Mouse (Mus musculus): Measurements from ENCODE around the gene Gm9803.

Gm9803 gene
- long read RNA-seq, experiment 1, transcript Gm9803-201 (1 exons, 563 nt), result major isoform, 9 of 10 reads
- long read RNA-seq, experiment 1, partial matches to known transcripts, result 0 of 10 reads
- long read RNA-seq, experiment 1, other reads (novel, unspliced or antisense), result 1 of 10 reads
- long read RNA-seq, experiment 2, transcript Gm9803-201 (1 exons, 563 nt), result major isoform, 21 of 21 reads
- long read RNA-seq, experiment 2, partial matches to known transcripts, result 0 of 21 reads
- long read RNA-seq, experiment 2, other reads (novel, unspliced or antisense), result 0 of 21 reads

GRCm38 (mm10) chr10:43523931-43524330 lies at the start of gene Gm9803:
Gm9803 (plus strand) TSS chr10:43524084.
- intact Hi-C loops (cut with DNase I), result loop anchor here (5.0 kb wide), 1 partner anchor 37 kb away; no protein-coding TSS in a partner anchor

GRCm38 (mm10) chr10:43475376-43475775 lies 48.5 kb upstream of the Gm9803 start:
- intact Hi-C loops (cut with DNase I), result no loop called here

GRCm38 (mm10) chr10:43477459-43477858 lies 46.4 kb upstream of the Gm9803 start:
- intact Hi-C loops (cut with DNase I), result no loop called here

GRCm38 (mm10) chr10:43477865-43478681 lies 45.8 kb upstream of the Gm9803 start:
- intact Hi-C loops (cut with DNase I), result loop anchor here (2.0 kb wide), 1 partner anchor 63 kb away; the partner anchor contains the start of gene 1700021F05Rik

GRCm38 (mm10) chr10:43478751-43479435 lies 45.0 kb upstream of the Gm9803 start, which contains the start of gene Bend3:
Bend3 (plus strand) TSS chr10:43478831.
- intact Hi-C loops (cut with DNase I), result loop anchor here (2.0 kb wide), 1 partner anchor 62 kb away; the partner anchor contains the start of gene 1700021F05Rik

GRCm38 (mm10) chr10:43479436-43480157 lies 44.3 kb upstream of the Gm9803 start:
- intact Hi-C loops (cut with DNase I), result loop anchor here (2.0 kb wide), 1 partner anchor 61 kb away; the partner anchor contains the start of gene 1700021F05Rik

GRCm38 (mm10) chr10:43480227-43480849 lies 43.5 kb upstream of the Gm9803 start:
- intact Hi-C loops (cut with DNase I), result no loop called here

- intact Hi-C loops (cut with DNase I), result no loop called here
Observed at GRCm38 (mm10) chr10:43481179-43481578, 42.7 kb upstream of the Gm9803 start.

GRCm38 (mm10) chr10:43482021-43482420 lies 41.9 kb upstream of the Gm9803 start:
- intact Hi-C loops (cut with DNase I), result no loop called here

GRCm38 (mm10) chr10:43483426-43483995 lies 40.4 kb upstream of the Gm9803 start:
- intact Hi-C loops (cut with DNase I), result no loop called here

GRCm38 (mm10) chr10:43485751-43486268 lies 38.1 kb upstream of the Gm9803 start:
- intact Hi-C loops (cut with DNase I), result loop anchor here (5.0 kb wide), 1 partner anchor 36 kb away; the partner anchor contains the start of gene Gm9803

- intact Hi-C loops (cut with DNase I), result loop anchor here (5.0 kb wide), 1 partner anchor 35 kb away; the partner anchor contains the start of gene Gm9803
Observed at GRCm38 (mm10) chr10:43487441-43488010, 36.4 kb upstream of the Gm9803 start.

- intact Hi-C loops (cut with DNase I), result loop anchor here (5.0 kb wide), 1 partner anchor 34 kb away; the partner anchor contains the start of gene Gm9803
Observed at GRCm38 (mm10) chr10:43488258-43488657, 35.6 kb upstream of the Gm9803 start.

GRCm38 (mm10) chr10:43489139-43489538 lies 34.7 kb upstream of the Gm9803 start:
- intact Hi-C loops (cut with DNase I), result loop anchor here (5.0 kb wide), 1 partner anchor 33 kb away; the partner anchor contains the start of gene Gm9803

GRCm38 (mm10) chr10:43489550-43489949 lies 34.3 kb upstream of the Gm9803 start:
- intact Hi-C loops (cut with DNase I), result loop anchor here (5.0 kb wide), 1 partner anchor 33 kb away; the partner anchor contains the start of gene Gm9803

- intact Hi-C loops (cut with DNase I), result no loop called here
Observed at GRCm38 (mm10) chr10:43490034-43490433, 33.9 kb upstream of the Gm9803 start.

- intact Hi-C loops (cut with DNase I), result no loop called here
Observed at GRCm38 (mm10) chr10:43490846-43491245, 33.0 kb upstream of the Gm9803 start.

- intact Hi-C loops (cut with DNase I), result no loop called here
Observed at GRCm38 (mm10) chr10:43502599-43502998, 21.3 kb upstream of the Gm9803 start.

- intact Hi-C loops (cut with DNase I), result no loop called here
Observed at GRCm38 (mm10) chr10:43504291-43504690, 19.6 kb upstream of the Gm9803 start.

Data from adrenal gland (tissue).